In genomic region chr15:80567731-80568130, GRCm38 (mm10) we compare ENCODE assay signal across 33 mouse cellular contexts. TPM values are rescaled to one million over a fixed set of nuclear protein-coding genes. Genes with fewer than 3 reads are reported as not detected.
A peak's percentile ranks its signal among the peaks of the same experiment; 100 is the strongest.
DNase-seq lines count a peak whose midpoint lies in the region; ATAC-seq and TF ChIP-seq lines count a peak whose summit lies in the region.
"Had no signal": no experiment of that assay in that cellular context is flagged by ENCODE, and none has a peak within 500 bp of the region (broad histone marks: within the 10 kb centered on the region; RNA-seq: fewer than 3 reads in every experiment).

No protein-coding gene starts in this region.

- H3K36me3 ChIP-seq in limb, embryonic 14.5 days (ENCODE audit: control insufficient read depth, insufficient read depth, low read length): no peaks in the 10 kb centered on the region
- H3K36me3 ChIP-seq in limb, embryonic 10.5 days: no peaks in the 10 kb centered on the region
- no peaks in the 10 kb centered on the region for H3K36me3 ChIP-seq in thymus, adult 2 months (ENCODE audit: control insufficient read depth, insufficient read depth, low read length)
- no peaks in the 10 kb centered on the region for H3K36me3 ChIP-seq in midbrain, embryonic 15.5 days (replicated peaks)
- H3K36me3 ChIP-seq: heart, embryonic 13.5 days; hindbrain, embryonic 12.5 days; hindbrain, embryonic 15.5 days had no signal

- peak; percentile 21 for DNase-seq in heart, adult 11 months
- no peak for DNase-seq in heart, adult 8-10 months (ENCODE audit: low spot score)
- DNase-seq in limb, embryonic 14.5 days (ENCODE audit: low spot score): peak; percentile 30
- no peak for DNase-seq in limb, embryonic 10.5 days (ENCODE audit: low spot score)
- no peak for DNase-seq in thymus, adult 2 months
- no peak for DNase-seq in thymus, postnatal 0 days (ENCODE audit: low spot score)
- DNase-seq in naive thymus-derived CD4-positive, alpha-beta T cell, adult 2 months (ENCODE audit: low read depth): peak; percentile 52
- DNase-seq: adrenal gland, adult 8-10 months; adrenal gland, postnatal 25 days; cerebellum, adult 11-12 months; cerebellum, adult 8-10 months; cerebellum, postnatal 10 days; cerebellum, postnatal 36 days; embryo, embryonic 11 days; gastrocnemius, postnatal 10 days; gastrocnemius, postnatal 36 days; heart, postnatal 14 days had no signal

- no peak overlapping the region for H3K27ac ChIP-seq in limb, embryonic 14.5 days (replicated peaks; ENCODE audit: low read depth, low read length)
- H3K27ac ChIP-seq in limb, embryonic 10.5 days: no peak overlapping the region
- H3K27ac ChIP-seq in thymus, adult 2 months (ENCODE audit: control insufficient read depth, insufficient read depth, low read length): peak overlapping the region; percentile 86
- no peak overlapping the region for H3K27ac ChIP-seq in midbrain, embryonic 15.5 days
- H3K27ac ChIP-seq: forebrain, embryonic 13.5 days; heart, embryonic 13.5 days; hindbrain, embryonic 12.5 days; hindbrain, embryonic 15.5 days had no signal

- H3K9me3 ChIP-seq in limb, embryonic 14.5 days (ENCODE audit: control insufficient read depth, low read length): no peaks in the 10 kb centered on the region
- no peaks in the 10 kb centered on the region for H3K9me3 ChIP-seq in limb, embryonic 10.5 days (replicated peaks)
- H3K9me3 ChIP-seq in midbrain, embryonic 15.5 days: no peaks in the 10 kb centered on the region
- H3K9me3 ChIP-seq: forebrain, embryonic 13.5 days; heart, embryonic 13.5 days; hindbrain, embryonic 12.5 days; hindbrain, embryonic 15.5 days had no signal

- no peaks in the 10 kb centered on the region for H3K27me3 ChIP-seq in limb, embryonic 14.5 days (ENCODE audit: control insufficient read depth, insufficient read depth, low read length)
- H3K27me3 ChIP-seq in limb, embryonic 10.5 days (ENCODE audit: low read depth, poor library complexity, severe bottlenecking): peaks cover 25% of the 10 kb centered on the region
- H3K27me3 ChIP-seq in thymus, adult 2 months (ENCODE audit: control insufficient read depth, insufficient read depth, low read length): no peaks in the 10 kb centered on the region
- H3K27me3 ChIP-seq in midbrain, embryonic 15.5 days (replicated peaks): no peaks in the 10 kb centered on the region
- H3K27me3 ChIP-seq: forebrain, embryonic 13.5 days; hindbrain, embryonic 15.5 days had no signal

- 64% methylated on average over 4 of the region's 4 CpGs for WGBS in limb, embryonic 14.5 days
- WGBS in limb, embryonic 10.5 days: 87% methylated on average over 4 of the region's 4 CpGs
- WGBS in thymus, adult 2 months: 81% methylated on average over 4 of the region's 4 CpGs
- 81% methylated on average over 4 of the region's 4 CpGs for WGBS in midbrain, embryonic 15.5 days

- H3K9ac ChIP-seq in limb, embryonic 14.5 days (ENCODE audit: low read depth, low read length, severe bottlenecking): no peak overlapping the region
- no peak overlapping the region for H3K9ac ChIP-seq in midbrain, embryonic 15.5 days
- H3K9ac ChIP-seq: forebrain, embryonic 13.5 days; heart, embryonic 13.5 days; hindbrain, embryonic 12.5 days; hindbrain, embryonic 15.5 days had no signal

- no peak overlapping the region for H3K4me3 ChIP-seq in limb, embryonic 14.5 days (replicated peaks; ENCODE audit: low read length)
- H3K4me3 ChIP-seq in limb, embryonic 10.5 days: no peak overlapping the region
- H3K4me3 ChIP-seq in thymus, adult 2 months (ENCODE audit: control insufficient read depth, insufficient read depth, low read length): no peak overlapping the region
- no peak overlapping the region for H3K4me3 ChIP-seq in midbrain, embryonic 15.5 days
- H3K4me3 ChIP-seq: erythroblast, embryonic 14.5 days; forebrain, embryonic 13.5 days; heart, embryonic 13.5 days; hindbrain, embryonic 12.5 days; hindbrain, embryonic 15.5 days had no signal

- no peak for TF ChIP-seq CTCF in thymus, adult 2 months (IDR thresholded peaks at IDR 0.05; ENCODE audit: borderline replicate concordance, control insufficient read depth, extremely low read depth, insufficient read depth, low read length, poor library complexity)

- H3K4me2 ChIP-seq in limb, embryonic 14.5 days (replicated peaks; ENCODE audit: low read depth, low read length, severe bottlenecking): no peak overlapping the region
- no peak overlapping the region for H3K4me2 ChIP-seq in midbrain, embryonic 15.5 days
- H3K4me2 ChIP-seq: forebrain, embryonic 13.5 days; heart, embryonic 13.5 days; hindbrain, embryonic 12.5 days; hindbrain, embryonic 15.5 days had no signal

- H3K4me1 ChIP-seq in limb, embryonic 14.5 days (ENCODE audit: control insufficient read depth, insufficient read depth, low read length): no peaks in the 10 kb centered on the region
- H3K4me1 ChIP-seq in limb, embryonic 10.5 days: no peaks in the 10 kb centered on the region
- H3K4me1 ChIP-seq in thymus, adult 2 months (replicated peaks; ENCODE audit: control insufficient read depth, insufficient read depth, low read length): peaks cover 48% of the 10 kb centered on the region
- peaks cover 4% of the 10 kb centered on the region; the same call in 1 of the 2 replicates for H3K4me1 ChIP-seq in midbrain, embryonic 15.5 days
- H3K4me1 ChIP-seq: forebrain, embryonic 13.5 days; heart, embryonic 13.5 days; hindbrain, embryonic 12.5 days had no signal

- TF ChIP-seq POLR2A in limb, embryonic 14.5 days (IDR thresholded peaks at IDR 0.05; ENCODE audit: borderline replicate concordance, extremely low read depth, insufficient read depth, insufficient read length): no peak
- no peak for TF ChIP-seq POLR2A in thymus, adult 2 months (IDR thresholded peaks at IDR 0.05; ENCODE audit: control insufficient read depth, extremely low read depth, insufficient read depth, low read length, poor library complexity)

- ATAC-seq in limb, embryonic 14.5 days (ENCODE audit: low FRiP score, low read depth): no peak
- ATAC-seq in midbrain, embryonic 15.5 days (replicated peaks): no peak
- ATAC-seq: forebrain, embryonic 13.5 days; forebrain, embryonic 16.5 days had no signal

RNA-seq across cellular contexts. Expression of gene Enthd1, which starts 2.8 kb away (rescaled TPM):
- total RNA-seq in heart, adult 8-10 months (2022): not detected
- polyA plus RNA-seq in limb, embryonic 14.5 days (2012; rRNA removed): 0.04 TPM in 2 replicates
- polyA plus RNA-seq in limb, embryonic 14.5 days (2014; fragmentation: Nextera tagmentation; extraction: Ambion mirVana): not detected in 2 replicates
- not detected in 2 replicates for polyA plus RNA-seq in limb, embryonic 10.5 days (2016; fragmentation: Nextera tagmentation; extraction: Ambion mirVana)
- 0.09 TPM in 2 replicates for polyA plus RNA-seq in thymus, adult 2 months (2012; rRNA removed)
- 0.17 and 0.33 TPM in 2 replicates for polyA plus RNA-seq in thymus, postnatal 0 days (2015; fragmentation: Nextera tagmentation; extraction: Ambion mirVana)
- not detected in 2 replicates for polyA plus RNA-seq in midbrain, embryonic 15.5 days (2015; fragmentation: Nextera tagmentation; extraction: Ambion mirVana)
- total RNA-seq: adrenal gland, adult 8-10 months; adrenal gland, postnatal 25 days; gastrocnemius, adult 18-20 months; gastrocnemius, postnatal 10 days; gastrocnemius, postnatal 36 days; granulocyte monocyte progenitor cell, adult 5-6 weeks; heart, postnatal 14 days; hematopoietic stem cell, adult 5-6 weeks; MEL had no signal
- polyA plus RNA-seq: brain, embryonic 14.5 days; cortical plate, adult 2 months; embryonic facial prominence, embryonic 11.5 days; erythroblast, embryonic 14.5 days; forebrain, embryonic 13.5 days; forebrain, embryonic 16.5 days; heart, embryonic 13.5 days; heart, embryonic 16.5 days; hindbrain, embryonic 12.5 days; hindbrain, embryonic 15.5 days; intestine, embryonic 14.5 days had no signal

RNA-seq across cellular contexts. Expression of gene Grap2, which starts 4.7 kb away (rescaled TPM):
- 1 to 10 TPM in 2 of 4 experiments, under 1 TPM in 2; 0.41 to 1.2 (median 0.78) TPM for total RNA-seq in heart, adult 8-10 months (2022)
- polyA plus RNA-seq in limb, embryonic 14.5 days (2012; rRNA removed): 0.36 and 0.90 TPM in 2 replicates
- polyA plus RNA-seq in limb, embryonic 14.5 days (2014; fragmentation: Nextera tagmentation; extraction: Ambion mirVana): 0.15 and 1.2 TPM in 2 replicates
- 0.45 and 1.3 TPM in 2 replicates for polyA plus RNA-seq in limb, embryonic 10.5 days (2016; fragmentation: Nextera tagmentation; extraction: Ambion mirVana)
- 139 and 162 TPM in 2 replicates for polyA plus RNA-seq in thymus, adult 2 months (2012; rRNA removed)
- polyA plus RNA-seq in thymus, postnatal 0 days (2015; fragmentation: Nextera tagmentation; extraction: Ambion mirVana): 90.8 and 112 TPM in 2 replicates
- polyA plus RNA-seq in midbrain, embryonic 15.5 days (2015; fragmentation: Nextera tagmentation; extraction: Ambion mirVana): 0.41 and 0.46 TPM in 2 replicates
- polyA plus RNA-seq: forebrain, embryonic 16.5 days had no signal

Comparison
In these comparisons a context has a peak if more than half of its experiments do, and no peak if none do; other contexts are left out.
1. DNase-seq: peak in heart, adult 11 months (single experiment), limb, embryonic 14.5 days (single experiment) and naive thymus-derived CD4-positive, alpha-beta T cell, adult 2 months (single experiment); none in heart, adult 8-10 months (single experiment), limb, embryonic 10.5 days (single experiment), thymus, adult 2 months (single experiment) and thymus, postnatal 0 days (single experiment).
2. RNA of gene Grap2, which starts 4.7 kb away (polyA plus RNA-seq): 139 to 162 TPM in thymus, adult 2 months and 90.8 to 112 TPM in thymus, postnatal 0 days; 0.15 to 1.2 TPM in limb, embryonic 14.5 days, 0.45 to 1.3 TPM in limb, embryonic 10.5 days and 0.41 to 0.46 TPM in midbrain, embryonic 15.5 days; every median in the first group is over 10 times any median in the second.